Mouse (Mus musculus) NIH3T3 (cell line): ENCODE results near the gene Hspb6.

ENCODE experiments used
- DNase-seq: peaks from one replicate; pipeline ENCODE4 v3.0.0-alpha.2; 2012; ENCODE audit warnings: low read depth

Gene Hspb6

GRCm38 (mm10) chr7:30586455-30587020 is 34.6 kb downstream of the Hspb6 start:
- DNase-seq = no peak

- DNase-seq = peak; percentile 43
These were observed 36.1 kb downstream of the Hspb6 start for GRCm38 (mm10) chr7:30587842-30588667.

GRCm38 (mm10) chr7:30588676-30589434 is 36.9 kb downstream of the Hspb6 start, which contains the start of gene Kmt2b:
Gene Kmt2b, minus strand, starts transcription at chr7:30588726.
- DNase-seq = peak; percentile 98

GRCm38 (mm10) chr7:30589435-30590301 is 37.7 kb downstream of the Hspb6 start:
- DNase-seq = peak; percentile 88

- DNase-seq = no peak
These were observed 39.1 kb downstream of the Hspb6 start for GRCm38 (mm10) chr7:30590927-30591604.

GRCm38 (mm10) chr7:30591605-30591951 is 39.6 kb downstream of the Hspb6 start:
- DNase-seq = no peak

GRCm38 (mm10) chr7:30592772-30593423 is 40.9 kb downstream of the Hspb6 start:
- no peak for DNase-seq

GRCm38 (mm10) chr7:30593579-30594509 is 41.9 kb downstream of the Hspb6 start:
- DNase-seq = no peak

- no peak for DNase-seq
These were observed 42.6 kb downstream of the Hspb6 start for GRCm38 (mm10) chr7:30594510-30595024.

- DNase-seq = no peak
These were observed 44.1 kb downstream of the Hspb6 start for GRCm38 (mm10) chr7:30596093-30596492.

GRCm38 (mm10) chr7:30596811-30597210 is 44.8 kb downstream of the Hspb6 start:
- DNase-seq = no peak

- DNase-seq = no peak
These were observed 46.8 kb downstream of the Hspb6 start, which contains the start of gene Zbtb32 for GRCm38 (mm10) chr7:30598786-30599185. Gene Zbtb32, minus strand, starts transcription at chr7:30598909.

GRCm38 (mm10) chr7:30599933-30600353 is 48.0 kb downstream of the Hspb6 start:
- DNase-seq = peak; percentile 37

GRCm38 (mm10) chr7:30600651-30601050 is 48.7 kb downstream of the Hspb6 start:
- DNase-seq = no peak

GRCm38 (mm10) chr7:30602583-30602982 is 50.6 kb downstream of the Hspb6 start:
- no peak for DNase-seq

- DNase-seq = no peak
These were observed 52.4 kb downstream of the Hspb6 start for GRCm38 (mm10) chr7:30604424-30604823.

GRCm38 (mm10) chr7:30604944-30605343 is 53.0 kb downstream of the Hspb6 start:
- DNase-seq = no peak
